In the genomic region with DNA sequence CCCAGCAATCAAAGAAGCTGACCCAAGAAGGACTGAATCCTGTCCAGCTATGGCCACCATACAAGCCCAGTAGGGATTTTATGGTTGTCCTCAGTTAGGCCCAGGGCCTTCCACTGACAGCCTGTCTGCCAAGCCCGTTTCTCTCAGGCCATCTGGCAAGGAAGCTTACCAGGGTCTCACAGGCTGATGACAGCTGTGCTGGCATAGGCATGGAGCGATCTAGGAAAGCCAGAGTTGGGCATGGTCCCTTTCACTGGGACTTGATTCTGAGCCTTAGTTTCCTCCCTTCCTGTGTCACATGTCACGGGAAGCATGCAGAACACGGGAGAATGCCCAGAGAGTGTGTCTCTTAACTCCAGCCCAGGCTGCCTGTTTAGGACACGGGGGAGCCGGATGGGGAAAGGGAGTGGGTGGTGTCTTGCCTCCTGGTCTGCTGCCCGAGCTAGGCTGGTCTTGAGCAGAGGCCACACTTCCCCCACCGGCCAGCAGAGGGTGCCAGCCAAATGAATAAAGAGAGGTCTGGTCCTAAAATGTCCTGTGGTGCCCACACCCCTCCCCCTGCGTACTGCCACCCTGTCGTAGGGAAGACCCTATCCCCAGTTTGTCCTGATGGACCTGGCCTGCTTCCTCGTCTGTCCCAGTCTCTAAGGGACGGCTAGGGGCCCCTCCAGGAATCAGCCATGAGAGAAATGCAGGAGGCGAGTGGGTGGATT, we compare ENCODE assay signal across 10 mouse cellular contexts. TPM values are rescaled to one million over a fixed set of nuclear protein-coding genes. Genes with fewer than 3 reads are reported as not detected.
A peak's percentile ranks its signal among the peaks of the same experiment; 100 is the strongest.
DNase-seq lines count a peak whose midpoint lies in the region; ATAC-seq and TF ChIP-seq lines count a peak whose summit lies in the region.
"Had no signal": no experiment of that assay in that cellular context is flagged by ENCODE, and none has a peak within 500 bp of the region (broad histone marks: within the 10 kb centered on the region; RNA-seq: fewer than 3 reads in every experiment).

No protein-coding gene starts in this region.

- H3K4me1 ChIP-seq in kidney, embryonic 14.5 days (ENCODE audit: control insufficient read depth, insufficient read depth, low read length), result peaks cover 19% of the 10 kb centered on the region
- peaks cover 8% of the 10 kb centered on the region for H3K4me1 ChIP-seq in liver, adult 2 months (ENCODE audit: control insufficient read depth, insufficient read depth, low read length)
- H3K4me1 ChIP-seq in neural tube, embryonic 12.5 days, result peaks cover 53% of the 10 kb centered on the region

- no peak overlapping the region for H3K27ac ChIP-seq in kidney, embryonic 14.5 days (ENCODE audit: low read depth, low read length)
- no peak overlapping the region for H3K27ac ChIP-seq in liver, adult 2 months (replicated peaks; ENCODE audit: insufficient read depth, low read depth, low read length)
- no peak overlapping the region for H3K27ac ChIP-seq in neural tube, embryonic 12.5 days
- H3K27ac ChIP-seq: embryonic facial prominence, embryonic 12.5 days; stomach, embryonic 15.5 days had no signal

- no peak overlapping the region for H3K4me2 ChIP-seq in kidney, embryonic 14.5 days (replicated peaks; ENCODE audit: low read depth, low read length)
- H3K4me2 ChIP-seq in neural tube, embryonic 12.5 days (replicated peaks), result peak overlapping the region; percentile 6; the same call in 1 of the 2 replicates
- H3K4me2 ChIP-seq: embryonic facial prominence, embryonic 12.5 days; stomach, embryonic 15.5 days had no signal

- no peak for TF ChIP-seq POLR2A in liver, adult 2 months (IDR thresholded peaks at IDR 0.05; ENCODE audit: extremely low read depth, insufficient read depth, low read length)

- no peak overlapping the region for H3K4me3 ChIP-seq in kidney, embryonic 14.5 days (ENCODE audit: low read length)
- no peak overlapping the region for H3K4me3 ChIP-seq in liver, adult 2 months (ENCODE audit: insufficient read depth, low read depth, low read length)
- H3K4me3 ChIP-seq in neural tube, embryonic 12.5 days, result no peak overlapping the region
- H3K4me3 ChIP-seq: embryonic facial prominence, embryonic 12.5 days; stomach, embryonic 15.5 days had no signal

- no peaks in the 10 kb centered on the region for H3K79me2 ChIP-seq in liver, adult 2 months (ENCODE audit: control insufficient read depth, insufficient read depth, low read length)

- H3K27me3 ChIP-seq in kidney, embryonic 14.5 days (ENCODE audit: control insufficient read depth, insufficient read depth, low read length), result no peaks in the 10 kb centered on the region
- H3K27me3 ChIP-seq in liver, adult 2 months (ENCODE audit: control insufficient read depth, insufficient read depth, low read length), result no peaks in the 10 kb centered on the region
- H3K27me3 ChIP-seq in neural tube, embryonic 12.5 days (replicated peaks), result no peaks in the 10 kb centered on the region
- H3K27me3 ChIP-seq: embryonic facial prominence, embryonic 12.5 days; stomach, embryonic 15.5 days had no signal

- peak; percentile 50 for DNase-seq in 416B (ENCODE audit: low read depth)
- DNase-seq in adipocyte (ENCODE audit: low spot score), result peak; percentile 77
- DNase-seq in embryo, embryonic 9.5 days (ENCODE audit: extremely low spot score), result peak; percentile 75
- peak; percentile 74 for DNase-seq in heart, adult 8-10 months (ENCODE audit: low spot score)
- peak; percentile 37 for DNase-seq in liver, adult 2 months (ENCODE audit: extremely low read depth, low read depth, low spot score)
- peak; percentile 89 for DNase-seq in testis, postnatal 10 days (ENCODE audit: low spot score)

- peaks cover 17% of the 10 kb centered on the region; the same call in 1 of the 2 replicates for H3K36me3 ChIP-seq in kidney, embryonic 14.5 days (ENCODE audit: control insufficient read depth, insufficient read depth, low read length)
- no peaks in the 10 kb centered on the region for H3K36me3 ChIP-seq in liver, adult 2 months (ENCODE audit: control insufficient read depth, insufficient read depth, low read length)
- peaks cover 38% of the 10 kb centered on the region for H3K36me3 ChIP-seq in neural tube, embryonic 12.5 days

- peak; percentile 95 for TF ChIP-seq CTCF in liver, adult 2 months (IDR thresholded peaks at IDR 0.05; ENCODE audit: low read depth, low read length)

- ATAC-seq in kidney, embryonic 14.5 days (ENCODE audit: low FRiP score, low TSS enrichment), result peak; percentile 8; the same call in 1 of the 2 replicates
- no peak for ATAC-seq in neural tube, embryonic 12.5 days (ENCODE audit: low FRiP score, low read depth)

- no peak overlapping the region for H3K9ac ChIP-seq in kidney, embryonic 14.5 days (ENCODE audit: low read depth, low read length)
- H3K9ac ChIP-seq in liver, adult 2 months (ENCODE audit: low read depth, low read length), result no peak overlapping the region
- H3K9ac ChIP-seq in neural tube, embryonic 12.5 days, result no peak overlapping the region
- H3K9ac ChIP-seq: embryonic facial prominence, embryonic 12.5 days; stomach, embryonic 15.5 days had no signal

- WGBS in kidney, embryonic 14.5 days, result 21% methylated on average over 12 of the region's 13 CpGs
- 34% methylated on average over 13 of the region's 13 CpGs for WGBS in liver, adult 2 months
- 31% methylated on average over 13 of the region's 13 CpGs for WGBS in neural tube, embryonic 12.5 days

- no peaks in the 10 kb centered on the region for H3K9me3 ChIP-seq in kidney, embryonic 14.5 days (ENCODE audit: control insufficient read depth, low read length)
- no peaks in the 10 kb centered on the region for H3K9me3 ChIP-seq in neural tube, embryonic 12.5 days
- H3K9me3 ChIP-seq: embryonic facial prominence, embryonic 12.5 days; stomach, embryonic 15.5 days had no signal

RNA-seq across cellular contexts. Expression of a gene that starts 29.5 kb away (rescaled TPM):
- total RNA-seq in heart, adult 8-10 months (2022), result 10 to 100 TPM; 25.5 to 32.4 (median 31.1) TPM
- 6.9 and 8.1 TPM in 2 replicates for polyA plus RNA-seq in kidney, embryonic 14.5 days (2014; fragmentation: Nextera tagmentation; extraction: Ambion mirVana)
- total RNA-seq in liver, adult 2 months (2014; rRNA removed), result 4.1 and 5.9 TPM in 2 replicates
- 5.8 and 8.5 TPM in 2 replicates for polyA plus RNA-seq in liver, adult 2 months (2012; rRNA removed)
- 3.2 and 3.8 TPM in 2 replicates for polyA plus RNA-seq in neural tube, embryonic 12.5 days (2016; fragmentation: Nextera tagmentation; extraction: Ambion mirVana)

RNA-seq across cellular contexts. Expression of a gene that starts 29.8 kb away (rescaled TPM):
- total RNA-seq in heart, adult 8-10 months (2022), result 100 to 1,000 TPM in 1 of 4 experiments, 10 to 100 TPM in 3; 88.6 to 103 (median 93.1) TPM
- polyA plus RNA-seq in kidney, embryonic 14.5 days (2014; fragmentation: Nextera tagmentation; extraction: Ambion mirVana), result 49.4 and 77.7 TPM in 2 replicates
- 60.9 and 70.4 TPM in 2 replicates for total RNA-seq in liver, adult 2 months (2014; rRNA removed)
- polyA plus RNA-seq in liver, adult 2 months (2012; rRNA removed), result 17.6 and 19.3 TPM in 2 replicates
- 104 and 114 TPM in 2 replicates for polyA plus RNA-seq in neural tube, embryonic 12.5 days (2016; fragmentation: Nextera tagmentation; extraction: Ambion mirVana)

Comparison
In these comparisons a context has a peak if more than half of its experiments do, and no peak if none do; other contexts are left out.
1. DNase-seq: peak in every context shown above with its lines; median percentile 89 in testis, postnatal 10 days; 77 in adipocyte; 75 in embryo, embryonic 9.5 days; 74 in heart, adult 8-10 months; 50 in 416B; 37 in liver, adult 2 months.